Mouse (Mus musculus): ENCODE data around the gene S100a8.

DNA sequence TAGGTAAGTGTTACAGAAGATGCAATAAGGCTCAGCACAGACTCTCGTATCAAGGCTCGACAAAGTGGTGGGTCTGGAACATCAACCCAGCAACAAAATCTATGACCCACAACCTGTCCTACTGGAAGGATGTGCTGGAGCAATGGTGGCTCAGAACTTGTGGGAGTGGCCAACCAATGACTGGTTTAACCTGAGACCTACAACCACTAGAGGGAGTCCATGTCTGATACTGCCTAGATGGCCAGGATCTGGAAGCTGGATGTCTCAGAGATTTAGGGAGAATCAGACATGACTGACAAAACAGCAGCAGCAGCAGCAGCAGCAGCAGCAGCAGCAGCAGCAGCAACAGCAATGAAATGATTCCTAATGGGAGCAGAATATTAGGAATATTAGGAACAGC is 4.6 kb upstream of the S100a8 start:
- TF ChIP-seq GATA1 (IDR thresholded peaks at IDR 0.05; ENCODE audit: borderline replicate concordance, low read length) (no peak), CTCF (IDR thresholded peaks at IDR 0.05; ENCODE audit: low read depth, low read length) (no peak), TAL1 (conservative IDR thresholded peaks at IDR 0.05; ENCODE audit: low read depth, low read length) (no peak)

All from G1E (cell line).